Mouse (Mus musculus): ENCODE data around the gene Casp9.
"Not testable (repeated sequence)": the region's sequence is repeated elsewhere in the genome, so short reads cannot be mapped to it uniquely, and the experiment has no call there.

Gene Casp9

DNA sequence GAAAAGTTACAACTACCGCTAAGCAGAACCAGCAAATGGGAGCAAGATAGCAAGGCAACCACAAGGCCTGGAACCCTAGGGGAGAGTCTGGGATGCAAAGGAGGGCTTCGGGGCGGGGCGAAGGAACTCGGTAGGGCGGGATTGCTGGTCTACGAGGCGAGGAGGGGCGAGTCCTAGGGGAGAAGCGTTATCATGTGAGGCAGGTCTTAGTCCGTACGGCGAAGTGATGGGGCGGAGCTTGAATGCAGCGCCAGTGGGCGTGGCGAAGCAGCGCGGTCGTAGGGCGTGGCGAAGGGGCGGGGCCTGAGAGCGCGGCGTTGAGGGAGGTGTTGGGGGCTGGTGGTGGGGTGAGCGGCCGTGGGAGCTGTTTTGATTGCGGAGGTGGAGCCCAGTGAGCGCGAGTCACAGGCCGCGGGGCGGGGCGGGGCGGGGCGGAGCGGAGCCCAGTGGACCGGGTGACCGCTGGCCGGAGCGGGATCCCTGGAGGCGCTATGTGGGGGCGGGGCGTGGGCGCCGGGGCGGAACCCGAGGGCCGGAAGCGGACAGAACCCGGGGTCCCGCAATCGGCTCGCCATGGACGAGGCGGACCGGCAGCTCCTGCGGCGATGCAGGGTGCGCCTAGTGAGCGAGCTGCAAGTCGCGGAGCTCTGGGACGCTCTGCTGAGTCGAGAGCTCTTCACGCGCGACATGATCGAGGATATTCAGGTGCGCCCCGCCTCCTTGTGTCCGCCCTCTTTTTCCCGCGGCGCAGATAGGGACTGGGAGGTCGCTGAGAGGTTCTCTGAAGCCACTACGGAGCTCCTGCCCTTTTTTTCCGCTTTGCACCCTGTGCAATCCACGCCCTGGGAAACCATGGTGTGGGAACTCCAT is at the start of gene Casp9:
Gene Casp9, plus strand, starts transcription at position 331 of the 870 bp plus-strand sequence.
- DNase-seq (ENCODE audit: low spot score in 2 of 2), result peak; percentile 98 to 99

- DNase-seq (ENCODE audit: low spot score in 2 of 2), result no peak
These were observed 46.6 kb upstream of the Casp9 start, which contains the start of gene Agmat for GRCm38 (mm10) chr4:141746578-141747346. Gene Agmat (plus strand): TSS chr4:141746672.

DNA sequence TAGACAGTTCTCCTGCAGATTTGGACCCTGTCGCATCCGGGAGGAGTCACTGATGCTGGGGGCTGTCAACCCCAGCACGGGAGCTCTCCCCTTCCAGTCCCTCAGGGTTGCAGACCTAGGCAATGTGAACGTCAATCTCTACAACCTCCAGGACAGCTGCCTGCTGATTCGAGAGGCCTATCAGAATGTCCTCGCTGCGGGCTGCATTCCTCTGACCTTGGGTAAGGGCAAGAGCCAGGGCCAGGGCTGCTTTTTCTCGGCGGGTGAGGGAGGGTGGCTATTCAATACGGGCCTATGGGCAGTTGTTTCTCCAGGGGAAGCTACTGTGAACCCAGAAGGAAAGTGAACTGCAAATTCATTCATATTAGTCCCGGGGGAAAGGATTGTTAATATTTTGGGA is 43.9 kb upstream of the Casp9 start:
- no peak for DNase-seq (ENCODE audit: low spot score in 2 of 2)

DNA sequence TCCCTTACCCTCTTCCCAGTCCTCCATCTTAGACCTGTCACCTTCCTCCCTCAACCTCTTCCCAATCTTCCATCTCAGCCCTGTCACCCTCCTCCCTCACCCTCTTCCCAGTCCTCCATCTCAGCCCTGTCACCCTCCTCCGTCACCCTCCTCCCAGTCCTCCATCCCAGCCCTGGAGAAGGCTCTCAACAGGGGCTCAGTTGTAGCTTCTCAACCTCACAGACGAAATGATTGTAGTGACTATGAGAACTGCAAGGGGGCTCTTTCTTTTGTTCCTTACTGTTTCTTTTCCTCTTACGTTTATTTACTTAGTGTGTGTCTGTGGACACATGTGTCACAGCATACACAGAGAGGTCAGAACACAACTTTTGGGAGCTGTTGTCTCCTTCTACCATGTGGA is 42.6 kb upstream of the Casp9 start:
- DNase-seq (ENCODE audit: low spot score in 2 of 2), result no peak

DNA sequence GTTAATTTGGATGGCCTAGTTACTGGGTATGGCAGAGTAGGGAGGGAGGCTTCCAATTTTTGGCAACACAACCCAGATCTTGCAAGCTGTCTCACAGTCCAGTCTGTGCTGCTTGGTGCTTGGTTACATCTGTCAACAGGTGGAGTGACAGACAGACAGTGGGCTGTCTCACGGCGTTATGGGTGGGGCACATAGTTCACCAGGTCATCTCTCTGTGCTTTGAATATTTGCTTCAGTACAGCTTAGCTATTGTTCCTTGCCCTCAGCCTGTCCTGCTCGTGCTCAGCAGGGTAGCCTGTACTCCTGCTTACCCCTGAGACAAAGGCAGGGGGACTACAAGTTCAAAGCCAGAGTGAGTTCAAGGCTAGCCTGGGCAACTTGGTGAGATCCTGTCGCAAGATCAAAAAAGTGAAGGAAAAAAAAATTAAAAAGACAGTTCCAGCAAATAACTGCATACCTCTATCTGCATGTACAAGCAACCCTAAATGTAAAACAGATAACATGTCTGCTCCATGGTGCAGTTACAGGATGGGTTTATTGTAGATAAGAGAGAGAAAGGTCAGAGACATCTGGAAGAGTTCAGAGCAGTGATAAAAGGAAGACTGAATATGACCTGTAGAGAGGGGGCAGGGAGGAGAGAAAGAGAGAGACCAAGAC is 41.9 kb upstream of the Casp9 start:
- DNase-seq (ENCODE audit: low spot score in 2 of 2), result no peak

- DNase-seq (ENCODE audit: low spot score in 2 of 2), result no peak
These were observed 41.4 kb upstream of the Casp9 start for GRCm38 (mm10) chr4:141752076-141752421.

- no peak for DNase-seq (ENCODE audit: low spot score in 2 of 2)
These were observed 38.0 kb upstream of the Casp9 start for GRCm38 (mm10) chr4:141755375-141755930.

- DNase-seq (ENCODE audit: low spot score in 2 of 2), result no peak
These were observed 36.3 kb upstream of the Casp9 start for GRCm38 (mm10) chr4:141757124-141757523.

- DNase-seq (ENCODE audit: low spot score in 2 of 2), result no peak
These were observed 34.4 kb upstream of the Casp9 start for GRCm38 (mm10) chr4:141758874-141759542.

- no peak for DNase-seq (ENCODE audit: low spot score in 2 of 2)
These were observed 32.5 kb upstream of the Casp9 start for GRCm38 (mm10) chr4:141760942-141761341.

DNA sequence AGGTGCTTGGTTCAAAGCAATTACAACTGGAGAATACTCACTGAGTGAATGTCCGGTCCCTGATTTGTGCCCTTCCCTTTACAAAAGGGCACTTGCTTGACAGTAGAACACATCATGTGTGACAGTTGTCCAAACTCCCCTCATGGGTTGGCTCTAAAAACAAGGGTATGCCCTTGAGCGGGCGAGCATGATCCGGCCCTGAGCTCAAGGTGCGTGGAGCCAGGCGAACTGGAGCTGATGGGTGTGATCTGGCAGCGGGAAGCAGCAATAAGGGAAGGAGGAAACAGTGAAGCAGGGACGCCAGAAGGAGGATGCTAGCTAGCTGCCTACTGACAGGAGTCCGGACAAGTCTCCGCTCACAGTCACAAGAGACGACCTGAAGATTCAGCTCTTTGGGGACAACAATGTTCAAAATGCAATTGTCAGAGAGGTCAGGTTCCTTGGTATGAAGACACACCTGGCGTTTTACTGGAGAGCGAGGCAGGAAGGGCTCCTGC is 31.3 kb upstream of the Casp9 start:
- DNase-seq (ENCODE audit: low spot score in 2 of 2), result no peak

DNA sequence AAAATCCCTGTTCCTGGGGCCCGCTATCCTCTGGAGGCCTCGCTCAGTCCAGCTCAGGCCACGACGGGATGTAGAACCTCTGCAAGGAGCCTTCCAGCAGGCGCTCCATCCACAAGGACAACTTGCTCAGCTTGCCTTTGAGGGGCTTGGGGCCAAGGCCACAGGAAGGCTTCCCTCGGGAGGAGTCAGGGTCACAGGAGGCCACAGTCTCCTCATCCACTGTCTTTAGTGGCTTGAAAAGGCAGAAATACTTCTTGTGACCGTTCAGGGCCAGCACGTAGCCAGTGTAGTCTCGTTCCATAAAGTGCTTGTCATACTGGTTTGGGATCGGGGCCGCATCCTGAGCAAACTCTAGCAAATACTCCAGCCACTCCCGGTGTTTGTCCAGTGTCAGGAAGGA is 29.9 kb upstream of the Casp9 start:
- DNase-seq (ENCODE audit: low spot score in 2 of 2), result no peak

DNA sequence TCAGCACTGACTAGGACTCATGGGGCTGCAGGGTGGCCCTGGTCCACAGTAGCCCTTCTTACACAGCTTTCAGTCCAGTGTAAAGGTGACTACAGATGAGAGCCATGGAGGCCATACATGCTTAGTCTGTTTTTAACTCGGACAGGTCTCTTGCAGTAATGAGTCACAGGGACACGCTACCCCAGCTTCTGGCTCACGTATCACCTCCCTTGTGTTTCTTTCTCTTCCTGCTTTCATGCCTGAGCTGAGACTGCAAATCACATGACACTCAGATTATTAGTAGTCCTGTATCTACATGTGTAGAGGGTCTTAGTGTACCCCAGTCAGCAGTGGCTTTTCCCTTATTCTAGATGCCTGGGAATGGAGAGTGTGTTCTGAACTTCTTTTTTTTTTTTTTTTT is 28.4 kb upstream of the Casp9 start:
- no peak for DNase-seq (ENCODE audit: low spot score in 2 of 2)

DNA sequence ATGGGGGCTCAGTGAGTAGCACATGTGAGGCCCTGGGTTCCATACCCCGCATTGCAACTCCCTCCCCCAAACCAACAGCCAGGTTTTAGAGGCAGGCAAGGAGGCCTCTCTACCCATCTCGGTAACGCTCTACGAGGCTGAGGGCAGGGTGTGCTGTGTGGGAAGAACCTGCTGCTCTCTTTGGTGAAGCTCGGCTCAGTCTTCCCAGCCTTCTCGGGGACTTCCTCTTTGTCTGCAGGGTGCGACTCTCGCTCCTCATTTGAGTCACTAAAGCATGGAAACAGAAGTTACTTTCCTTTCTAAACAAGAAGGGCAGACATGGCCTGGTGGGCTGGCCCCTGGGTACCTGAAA is 27.1 kb upstream of the Casp9 start:
- no peak for DNase-seq (ENCODE audit: low spot score in 2 of 2)

DNA sequence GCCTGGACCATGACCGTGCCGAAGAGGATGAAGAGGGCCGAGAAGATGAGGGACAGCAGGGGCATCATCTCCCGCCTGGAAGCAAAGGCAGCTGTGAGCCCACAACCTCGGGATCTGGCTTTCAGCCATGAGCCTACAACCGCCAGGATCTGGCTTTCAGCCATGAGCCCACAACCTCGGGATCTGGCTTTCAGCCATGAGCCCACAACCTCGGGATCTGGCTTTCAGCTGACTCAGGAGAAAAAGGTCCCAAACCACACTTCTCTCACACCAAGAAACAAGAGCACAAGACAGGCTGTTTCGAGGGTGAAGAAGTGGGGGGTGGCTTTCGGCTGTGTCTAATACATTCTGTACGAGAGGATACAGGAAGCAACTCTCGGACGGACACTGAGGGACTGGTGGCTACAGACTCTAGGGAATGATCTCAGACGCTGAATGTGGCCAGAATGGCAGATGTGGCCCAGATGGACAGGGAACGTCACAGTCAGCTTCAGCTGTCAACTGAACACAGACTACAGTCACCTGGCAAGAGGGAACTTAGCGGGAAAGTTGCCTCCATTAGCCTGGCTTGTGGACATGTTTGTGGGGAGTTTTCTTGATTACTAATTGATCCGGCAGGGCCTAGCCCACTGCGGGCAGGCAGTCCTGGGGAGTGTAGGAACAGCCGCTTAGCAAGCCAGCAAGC is 26.6 kb upstream of the Casp9 start:
- no peak for DNase-seq (ENCODE audit: low spot score in 2 of 2)

DNA sequence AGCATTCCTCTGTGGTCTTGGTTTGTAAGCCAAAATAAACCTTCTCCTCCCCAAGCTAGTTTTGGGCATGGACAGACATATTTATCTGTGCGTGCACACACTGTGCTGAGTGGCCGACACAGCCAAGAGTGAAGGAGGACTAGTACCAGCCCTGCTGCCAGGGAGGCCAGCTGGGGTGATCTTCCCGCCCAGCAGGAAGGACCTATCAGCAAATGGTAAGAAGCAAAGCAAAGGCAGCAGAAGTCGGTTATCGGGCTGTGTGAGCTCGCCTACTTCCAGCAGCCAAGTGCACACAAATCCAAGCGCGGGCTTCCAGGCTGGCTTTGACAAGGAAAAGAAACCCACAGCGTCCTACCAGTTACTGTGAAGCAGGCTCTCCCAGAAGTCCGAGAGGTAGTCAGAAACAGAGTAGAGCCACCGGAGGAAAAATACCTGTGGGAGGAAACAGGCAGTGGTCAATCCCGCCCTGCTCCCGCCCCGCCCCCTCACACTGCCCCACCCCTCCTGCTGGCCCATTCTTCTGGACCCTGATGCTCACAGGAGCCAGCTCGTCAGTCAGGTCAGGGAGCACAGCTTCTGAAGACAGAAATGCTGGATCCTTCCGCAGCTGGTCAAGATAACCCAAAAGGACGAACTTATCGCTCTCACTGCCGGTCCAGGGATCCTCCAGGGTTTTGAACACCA is 25.9 kb upstream of the Casp9 start:
- DNase-seq (ENCODE audit: low spot score in 2 of 2), result peak in 1 of 2 experiments; percentile 55

DNA sequence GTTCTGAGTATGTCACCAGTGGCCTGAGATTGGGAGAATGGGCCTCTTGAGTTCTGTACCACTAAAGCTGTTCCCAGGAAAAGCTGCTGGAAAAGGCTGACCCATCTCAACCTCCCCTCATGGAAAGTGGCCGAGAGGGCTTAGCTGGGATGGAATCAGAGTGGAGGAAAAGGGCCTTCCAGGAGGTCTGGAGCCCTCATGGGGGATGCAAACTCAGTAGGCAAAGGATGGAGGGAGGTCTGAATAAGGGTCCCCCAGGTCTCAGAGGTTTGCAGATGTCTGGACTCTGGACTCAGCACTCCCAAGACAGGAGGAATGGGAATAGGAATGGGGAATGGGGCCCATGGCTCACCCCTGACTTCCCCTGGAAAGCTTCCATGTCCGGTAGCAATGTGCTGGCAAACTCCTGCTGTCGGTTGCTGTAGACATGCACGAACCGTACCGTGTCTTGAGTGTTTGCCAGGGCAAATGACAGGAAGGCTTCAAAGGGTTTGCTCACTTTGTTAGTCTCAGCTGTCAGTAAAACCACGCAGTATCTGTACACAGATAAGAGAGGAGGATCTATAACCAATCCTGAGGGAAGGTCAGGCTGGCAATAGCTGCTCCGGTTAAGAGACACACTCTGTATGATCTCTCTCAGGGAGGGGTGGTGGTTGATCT is 23.8 kb upstream of the Casp9 start:
- no peak for DNase-seq (ENCODE audit: low spot score in 2 of 2)

DNA sequence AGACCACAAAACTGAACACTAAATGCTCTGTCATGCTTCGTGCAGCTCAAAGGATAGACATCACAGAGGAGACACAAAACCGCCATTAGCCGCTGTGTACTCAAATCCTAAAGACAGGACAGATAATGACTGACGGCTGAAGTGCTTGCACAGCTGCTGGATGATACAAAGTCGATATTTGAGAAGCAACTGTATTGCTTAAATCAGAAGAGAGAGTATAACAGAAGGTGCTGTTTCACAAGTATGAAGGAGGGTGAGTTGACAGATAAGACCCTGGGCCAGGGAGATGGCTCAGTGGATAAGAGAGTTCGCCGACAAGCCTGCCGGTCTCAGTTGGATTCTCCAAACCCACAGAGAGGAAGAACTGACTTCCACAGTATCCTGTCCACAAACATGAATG is 21.6 kb upstream of the Casp9 start:
- no peak for DNase-seq (ENCODE audit: low spot score in 2 of 2)

DNA sequence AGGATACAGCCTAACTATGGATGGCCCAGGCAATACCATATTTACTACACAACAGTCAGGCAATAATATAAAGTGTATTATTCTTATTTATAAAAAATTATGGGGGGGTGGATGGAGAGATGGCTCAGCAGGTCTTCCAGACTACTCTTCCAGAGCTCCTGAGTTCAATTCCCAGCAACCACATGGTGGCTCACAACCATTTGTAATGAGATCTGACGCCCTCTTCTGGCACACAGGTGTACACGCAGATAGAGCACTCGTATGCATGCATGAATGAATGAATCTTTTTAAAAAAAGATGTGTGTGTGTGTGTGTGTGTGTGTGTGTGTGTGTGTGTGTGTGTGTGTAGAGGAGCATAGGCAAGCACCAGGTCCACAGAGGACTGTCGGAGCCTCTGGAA is 20.4 kb upstream of the Casp9 start:
- DNase-seq (ENCODE audit: low spot score in 2 of 2), result not testable (repeated sequence)

DNA sequence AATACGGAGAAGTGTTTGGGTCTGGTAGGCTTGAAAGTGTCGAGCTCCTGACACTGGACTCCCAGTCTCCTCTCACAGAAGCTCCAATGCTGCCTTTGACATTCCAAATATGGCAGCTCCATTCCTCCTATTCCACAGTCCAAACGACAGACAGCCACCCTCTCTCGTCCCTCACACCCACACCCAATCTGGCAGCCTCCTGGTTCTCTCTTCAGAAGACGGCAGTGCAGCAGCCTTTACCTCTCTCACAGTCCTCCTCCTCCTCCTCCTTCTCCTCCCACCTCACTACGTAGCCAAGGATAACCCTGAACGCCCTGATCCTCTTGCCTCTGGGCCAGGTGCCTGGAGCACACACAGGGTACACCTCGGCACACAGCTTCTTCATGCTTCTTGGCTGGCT is 13.6 kb upstream of the Casp9 start:
- DNase-seq (ENCODE audit: low spot score in 2 of 2), result no peak

Data from urinary bladder, postnatal 4 days (tissue).